Mouse (Mus musculus) cerebellum, postnatal 10 days (tissue): Measurements from ENCODE around the gene 2510009E07Rik.
"Not testable (repeated sequence)": the region's sequence is repeated elsewhere in the genome, so short reads cannot be mapped to it uniquely, and the experiment has no call there.

ENCODE experiments used
- DNase-seq, 2 experiments: peaks; one replicate each; pipeline ENCODE4 v3.0.0; 2021; ENCODE audit warnings: mixed read lengths in 2 of 2

The 2510009E07Rik gene

GRCm38 (mm10) chr16:21673651-21674050 is 20.8 kb downstream of the 2510009E07Rik start:
- not testable (repeated sequence) for DNase-seq

DNA sequence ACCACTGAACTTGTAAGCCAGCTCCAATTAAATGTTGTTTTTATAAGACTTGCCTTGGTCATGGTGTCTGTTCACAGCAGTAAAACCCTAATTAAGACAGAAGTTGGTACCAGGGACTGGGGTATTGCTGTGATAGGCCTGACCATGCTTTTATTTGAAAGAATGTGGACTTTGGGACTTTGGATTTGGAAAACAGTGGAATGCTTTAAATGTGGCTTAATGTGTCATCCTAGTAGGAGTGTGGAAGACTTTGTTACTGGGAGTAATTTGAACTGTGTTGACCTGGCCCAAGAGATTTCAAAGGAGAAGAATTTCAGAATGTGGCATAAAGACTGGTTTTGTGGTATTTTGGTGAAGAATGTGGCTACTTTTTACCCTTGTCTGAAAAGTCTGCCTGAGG is 21.4 kb downstream of the 2510009E07Rik start:
- not testable (repeated sequence) for DNase-seq

DNA sequence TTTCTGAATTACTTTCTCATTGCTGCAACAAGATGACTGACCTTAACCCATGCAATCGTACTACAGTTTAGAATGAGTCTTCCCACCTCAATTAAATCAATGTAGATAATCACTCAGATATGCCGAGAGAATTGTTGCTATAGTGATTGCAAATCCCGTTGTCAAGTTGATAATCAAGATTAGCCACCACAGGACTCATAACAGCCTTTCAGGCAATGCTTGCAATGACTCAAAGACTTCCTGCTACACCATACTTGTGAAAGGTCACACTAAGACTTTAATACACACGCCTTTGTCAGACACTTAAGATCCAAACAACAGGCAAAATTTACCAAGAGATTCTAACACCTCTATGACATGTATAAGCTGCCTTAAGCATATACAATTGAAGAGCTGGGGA is 22.6 kb downstream of the 2510009E07Rik start:
- DNase-seq = no peak

- peak; percentile 65 to 77 for DNase-seq
Observed at GRCm38 (mm10) chr16:21665423-21665986, 29.0 kb downstream of the 2510009E07Rik start.

DNA sequence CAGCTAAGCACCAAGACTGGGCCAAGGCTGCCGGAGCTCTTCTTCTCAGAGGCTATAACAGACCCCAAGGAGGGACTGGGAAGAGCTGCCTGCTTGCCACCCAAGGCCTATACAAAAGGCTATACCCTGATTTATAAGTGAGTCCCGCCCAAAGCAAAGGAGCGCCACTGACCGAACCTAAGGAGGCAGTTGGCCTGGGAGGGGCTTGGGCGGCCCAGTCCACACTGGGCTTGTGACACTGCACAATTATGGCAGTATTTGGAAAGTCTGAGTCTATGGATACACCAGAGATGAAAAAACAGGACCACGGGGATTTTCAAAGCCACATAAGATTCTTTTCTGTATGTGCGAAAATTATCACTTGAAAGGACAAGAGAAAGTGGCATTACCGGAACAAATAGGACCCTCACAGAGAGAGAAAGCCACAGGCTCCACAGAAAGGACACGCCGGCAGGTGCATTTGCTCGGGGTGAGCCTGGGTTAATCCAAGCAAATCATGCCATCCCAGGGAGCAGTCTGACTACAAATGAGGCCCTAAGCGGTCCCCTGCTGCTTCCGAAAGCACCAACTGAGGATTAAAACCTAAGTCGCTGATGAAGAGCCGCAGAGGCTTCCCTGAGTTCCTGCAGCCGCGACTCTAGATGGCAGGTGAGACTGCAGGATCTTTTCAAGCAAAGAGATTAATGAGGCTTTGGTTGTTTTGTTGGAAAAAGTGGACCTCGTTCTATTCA is 29.7 kb downstream of the 2510009E07Rik start:
- DNase-seq = peak; percentile 40 to 60

- no peak for DNase-seq
Observed at GRCm38 (mm10) chr16:21655961-21656360, 38.5 kb downstream of the 2510009E07Rik start.

GRCm38 (mm10) chr16:21655291-21655690 is 39.2 kb downstream of the 2510009E07Rik start:
- peak in 1 of 2 experiments; percentile 39 for DNase-seq

DNA sequence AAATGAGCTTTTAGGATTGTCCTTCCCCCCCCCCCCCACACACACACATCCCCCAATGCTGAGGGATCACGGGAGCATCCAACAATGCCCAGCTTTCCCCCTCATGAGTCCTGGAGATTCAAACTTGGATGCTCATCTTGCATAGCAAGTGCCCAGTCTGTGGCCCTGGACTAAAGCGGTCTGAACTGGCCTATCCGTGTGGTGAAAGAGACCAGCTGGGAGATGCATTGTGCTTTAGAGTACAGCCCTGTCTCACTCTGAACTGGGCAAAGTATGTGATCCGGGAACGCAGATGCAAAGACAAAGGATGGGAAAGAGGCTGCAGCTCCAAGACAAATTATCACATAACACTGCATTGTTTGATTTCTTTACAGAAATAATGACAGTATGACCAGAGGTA is 40.1 kb downstream of the 2510009E07Rik start:
- no peak for DNase-seq

DNA sequence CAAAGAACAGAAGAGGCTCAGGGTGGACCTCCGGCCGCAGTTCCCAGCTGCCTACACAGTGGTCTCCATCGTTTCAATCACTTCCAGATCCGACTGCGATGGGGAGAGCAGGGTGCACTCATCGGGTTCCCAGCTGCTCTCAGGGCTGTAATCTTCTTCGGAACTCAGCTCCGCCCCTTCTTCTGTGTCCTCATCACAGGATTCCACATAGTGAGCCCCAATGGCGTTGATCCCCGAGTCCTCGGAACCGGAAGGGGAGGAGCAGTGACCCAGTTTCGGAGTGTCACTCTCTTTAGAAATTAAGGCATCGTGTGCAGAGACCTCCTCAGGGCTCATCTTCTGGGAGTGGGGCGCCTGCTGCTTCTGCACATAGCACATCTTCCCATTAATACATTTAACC is 41.3 kb downstream of the 2510009E07Rik start:
- DNase-seq = no peak

DNA sequence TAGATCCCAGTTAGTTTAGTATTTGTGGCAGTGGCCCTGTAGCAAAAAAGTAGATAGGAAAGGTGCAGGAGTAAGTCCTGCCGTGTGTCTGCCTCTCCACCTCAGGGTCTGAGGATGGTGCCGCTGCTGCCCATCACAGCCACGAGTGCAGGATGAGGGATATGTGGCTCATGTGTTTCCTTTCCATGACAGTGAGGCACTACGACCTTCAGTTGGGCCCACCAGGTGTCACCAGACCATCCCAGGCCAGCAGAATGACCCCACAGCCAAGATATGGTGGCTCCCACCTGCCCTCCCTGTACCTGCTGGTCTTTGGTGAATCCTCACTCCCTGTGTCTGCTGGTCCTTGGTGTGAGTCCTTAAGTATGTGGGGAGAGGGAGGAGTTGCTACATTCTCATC is 43.3 kb downstream of the 2510009E07Rik start:
- no peak for DNase-seq

- no peak for DNase-seq
Observed at GRCm38 (mm10) chr16:21650289-21650688, 44.2 kb downstream of the 2510009E07Rik start.

DNA sequence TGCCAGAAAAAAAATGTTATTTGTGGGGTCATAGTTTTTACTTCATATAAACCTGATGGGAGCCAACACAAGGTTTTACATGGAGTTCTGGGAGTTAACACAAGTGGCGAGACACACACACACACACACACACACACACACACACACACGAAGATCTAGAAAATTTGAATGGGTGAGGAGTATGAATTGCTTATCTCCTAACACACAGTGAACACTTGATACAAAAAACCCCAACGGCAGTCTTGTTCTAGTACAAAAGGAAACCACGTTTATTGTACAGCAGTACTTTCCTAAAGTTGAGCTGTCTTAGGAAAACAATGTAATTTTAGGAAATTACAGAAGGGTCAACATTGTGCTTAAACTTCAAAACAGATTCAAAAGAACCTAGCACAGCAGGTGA is 45.7 kb downstream of the 2510009E07Rik start:
- DNase-seq = no peak

GRCm38 (mm10) chr16:21646496-21646895 is 48.0 kb downstream of the 2510009E07Rik start:
- DNase-seq = peak; percentile 44 to 55

- DNase-seq = peak; percentile 62 to 67
Observed at GRCm38 (mm10) chr16:21645915-21646314, 48.5 kb downstream of the 2510009E07Rik start.

DNA sequence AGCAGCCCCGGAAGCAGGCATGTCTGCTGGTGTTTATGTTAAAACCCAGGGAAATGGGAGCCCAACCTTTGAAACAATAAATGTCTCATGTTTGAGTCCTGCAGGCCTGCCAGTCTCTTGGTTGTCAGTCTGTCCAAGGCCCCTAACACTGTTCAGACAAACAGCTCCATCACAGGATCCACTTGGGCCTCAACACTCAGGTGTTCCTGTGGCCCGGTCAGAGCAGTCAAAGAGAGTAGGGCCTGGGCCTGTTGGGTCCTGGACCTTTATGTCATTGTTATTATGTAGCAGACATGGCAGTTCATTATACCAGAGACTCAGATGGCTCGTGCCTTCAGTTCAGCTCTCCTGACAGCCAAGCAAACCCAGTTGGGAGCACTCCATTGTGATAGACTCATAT is 49.9 kb downstream of the 2510009E07Rik start:
- no peak for DNase-seq

DNA sequence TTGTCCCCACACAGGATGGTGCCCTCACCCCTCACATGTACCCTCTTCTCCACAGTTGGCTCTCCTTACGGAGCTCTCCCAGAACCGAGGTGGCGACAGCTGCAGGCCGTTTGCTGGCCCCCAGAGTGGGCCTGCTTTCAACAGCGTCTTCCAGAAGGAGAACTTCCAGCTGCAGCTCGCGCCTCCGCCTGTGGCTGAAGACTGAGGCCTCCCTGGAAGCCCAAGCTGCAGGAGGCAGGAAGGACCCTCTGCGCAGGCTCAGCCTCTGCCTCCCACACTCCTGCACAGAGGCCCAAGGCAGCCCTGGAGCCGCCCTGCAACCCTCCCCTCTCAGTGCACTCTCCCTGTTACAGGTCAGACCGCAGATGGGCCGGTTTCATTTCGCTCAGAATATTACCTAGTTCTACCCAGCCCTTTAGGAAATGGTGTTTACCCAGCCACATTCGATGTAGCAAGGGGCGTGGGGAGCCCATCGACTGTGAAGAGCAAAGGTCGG is 50.4 kb downstream of the 2510009E07Rik start:
- DNase-seq = peak; percentile 53 to 66

DNA sequence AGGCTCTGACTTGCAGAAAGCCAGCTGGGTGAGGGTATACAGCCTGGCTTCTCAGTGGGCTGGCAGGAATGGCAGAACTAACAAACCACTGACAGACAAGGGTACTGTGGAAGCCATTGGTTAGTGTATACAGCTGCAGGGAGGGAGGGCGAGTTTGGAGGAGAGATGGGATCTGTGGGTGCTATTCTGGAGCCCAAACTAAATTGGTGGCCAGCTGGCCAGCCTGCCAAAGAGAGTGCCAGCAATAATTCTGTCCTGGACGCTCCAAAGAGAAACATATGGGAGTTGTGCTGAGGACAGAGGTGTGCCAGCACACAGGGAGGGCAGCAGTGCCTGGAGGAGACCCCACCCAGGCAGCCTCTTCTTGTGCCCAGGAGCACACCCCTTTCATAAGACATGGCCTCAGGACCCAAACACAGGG is 50.8 kb downstream of the 2510009E07Rik start:
- peak; percentile 69 to 77 for DNase-seq

GRCm38 (mm10) chr16:21642906-21643305 is 51.6 kb downstream of the 2510009E07Rik start:
- no peak for DNase-seq

DNA sequence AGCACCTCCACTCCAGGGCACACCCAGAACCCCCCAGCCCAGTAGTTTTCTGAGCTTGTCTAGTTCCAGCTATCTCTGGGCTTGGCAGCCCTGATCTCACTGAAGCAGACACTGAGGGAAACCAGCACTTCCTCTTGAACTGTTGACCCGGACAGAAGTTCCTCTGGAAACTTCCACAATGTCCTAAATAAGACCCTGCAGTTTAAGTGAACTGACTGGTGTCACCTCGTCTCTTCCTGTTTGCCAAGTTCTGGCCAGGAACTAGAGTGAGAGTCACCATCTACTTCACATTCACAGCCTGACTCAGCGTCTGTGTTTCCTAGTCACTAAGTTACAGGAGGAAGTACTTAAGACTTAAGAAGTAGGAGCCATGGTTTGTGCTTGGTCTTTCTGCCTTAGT is 52.5 kb downstream of the 2510009E07Rik start:
- no peak for DNase-seq

DNA sequence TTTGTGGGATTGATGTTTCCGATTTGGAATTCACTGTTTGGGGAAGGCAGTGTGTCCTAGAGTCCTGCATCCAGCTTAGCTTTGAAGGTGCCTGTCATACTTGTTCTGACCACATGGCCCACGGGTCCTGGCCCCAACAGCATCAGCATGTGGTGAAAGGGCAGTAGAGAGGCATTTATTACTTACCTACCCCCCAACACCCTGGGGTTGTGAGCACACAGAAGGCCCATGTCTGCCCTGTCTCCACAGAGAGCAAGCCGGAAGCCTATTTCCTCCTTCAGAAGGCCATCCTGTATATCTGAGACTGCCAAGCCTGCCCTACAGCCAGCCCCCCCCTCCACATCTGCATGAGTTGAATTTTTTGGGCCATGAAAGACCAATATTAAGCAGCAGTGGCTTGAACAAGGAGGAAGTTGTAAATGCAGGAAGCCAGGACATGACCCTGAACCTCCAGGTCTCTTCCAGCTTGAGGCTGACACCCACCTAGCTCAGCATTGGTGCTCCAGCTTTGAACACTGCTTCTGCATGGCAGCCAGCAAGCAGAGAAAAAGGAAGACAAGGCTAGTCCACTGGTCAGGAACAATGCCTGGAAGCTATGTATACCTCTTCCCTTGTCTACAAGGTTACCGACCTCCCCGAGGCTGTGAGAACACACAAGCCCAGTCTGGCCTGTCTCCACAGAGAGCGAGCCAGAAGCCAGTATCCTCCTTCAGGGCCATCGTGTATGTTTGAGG is 53.5 kb downstream of the 2510009E07Rik start:
- DNase-seq = no peak

GRCm38 (mm10) chr16:21637201-21637819 is 57.2 kb downstream of the 2510009E07Rik start:
- no peak for DNase-seq

DNA sequence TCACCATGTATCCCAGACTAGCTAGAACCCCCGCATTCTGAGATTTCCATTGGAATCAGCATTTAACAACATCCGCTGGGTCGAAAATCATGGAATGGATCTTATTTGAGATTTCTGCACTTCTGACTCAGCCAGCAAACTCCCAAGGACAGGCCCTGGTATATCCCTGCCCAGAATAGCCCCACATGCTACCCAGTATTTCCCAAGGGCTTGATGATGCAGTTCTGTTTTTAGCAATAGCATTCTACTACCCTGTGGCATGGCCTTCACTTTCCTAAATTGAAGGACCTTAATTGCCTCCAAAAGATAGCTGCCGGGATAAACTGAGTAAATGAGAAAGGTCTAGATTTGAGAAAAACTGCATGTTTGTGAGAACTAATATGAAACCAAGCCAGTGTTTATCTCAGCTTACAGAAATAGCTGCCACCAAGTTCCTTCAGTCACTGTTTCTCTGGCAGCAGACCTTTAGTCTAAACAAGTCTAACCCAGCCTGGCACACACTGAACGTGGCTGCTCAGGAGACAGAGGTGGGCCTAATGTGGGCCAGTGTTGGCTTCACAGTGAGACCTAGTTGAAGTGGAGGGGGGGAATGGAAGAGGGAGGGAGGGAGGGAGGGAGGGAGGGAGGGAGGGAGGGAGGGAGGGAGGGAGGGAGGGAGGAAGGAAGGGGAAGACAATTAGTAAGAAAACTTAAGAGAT is 58.2 kb downstream of the 2510009E07Rik start:
- DNase-seq = no peak

GRCm38 (mm10) chr16:21634460-21634859 is 60.0 kb downstream of the 2510009E07Rik start:
- no peak for DNase-seq
